Mouse (Mus musculus): ENCODE results near the gene Sf3a2.
"Not testable (repeated sequence)": the region's sequence is repeated elsewhere in the genome, so short reads cannot be mapped to it uniquely, and the experiment has no call there.

DNA sequence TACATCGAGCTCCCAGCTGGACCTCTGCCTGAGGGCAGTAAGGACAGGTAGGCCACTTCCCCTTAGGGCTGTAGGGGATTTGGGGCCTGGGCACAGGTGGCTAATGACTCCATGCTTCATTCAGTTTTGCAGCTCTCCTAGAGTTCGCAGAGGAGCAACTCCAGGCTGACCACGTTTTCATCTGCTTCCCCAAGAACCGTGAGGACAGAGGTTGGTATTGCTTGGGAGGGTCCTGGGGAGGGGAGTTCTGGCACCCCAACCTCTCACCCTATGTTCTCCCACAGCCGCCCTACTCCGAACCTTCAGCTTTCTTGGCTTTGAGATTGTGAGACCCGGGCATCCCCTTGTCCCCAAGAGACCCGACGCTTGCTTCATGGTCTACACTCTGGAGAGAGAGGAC lies 30.6 kb downstream of the Sf3a2 start:
- TF ChIP-seq CTCF (IDR thresholded peaks at IDR 0.05; ENCODE audit: low read depth, low read length); POLR2A (IDR thresholded peaks at IDR 0.05; ENCODE audit: borderline replicate concordance, low read depth, low read length): not testable (repeated sequence)

Data from bone marrow macrophage, adult 2 months (primary cell).